Mouse (Mus musculus) cortical plate, adult 2 months (tissue): ENCODE data around the gene Lhx3. TPM values are rescaled to one million over a fixed set of nuclear protein-coding genes. Genes with fewer than 3 reads are reported as not detected.

ENCODE experiments used
- H3K27ac ChIP-seq: fragments of 200-500 bp; 2 replicates; pipeline ENCODE4 v1.5.1; 2012; ENCODE audit warnings: low read length, control low read depth, inconsistent platforms; ENCODE audit not compliant: insufficient read depth
- H3K4me1 ChIP-seq: fragments of 200-500 bp; 2 replicates; pipeline ENCODE4 v1.6.1; 2011; ENCODE audit warnings: low read length; ENCODE audit not compliant: control insufficient read depth, insufficient read depth
- H3K4me3 ChIP-seq: fragments of 200-500 bp; 2 replicates; pipeline ENCODE4 v1.5.1; 2011; ENCODE audit warnings: mild to moderate bottlenecking, low read length, control low read depth; ENCODE audit not compliant: insufficient read depth
- CTCF ChIP-seq: fragments of 200-500 bp; IDR thresholded peaks from 2 replicates; pipeline ENCODE4 v1.5.1; 2011; ENCODE audit warnings: mild to moderate bottlenecking, control low read depth, low read length; ENCODE audit not compliant: insufficient read depth; ENCODE audit errors: extremely low read depth
- POLR2A ChIP-seq: fragments of 200-500 bp; IDR thresholded peaks from 2 replicates; pipeline ENCODE4 v1.6.1; 2011; ENCODE audit warnings: mild to moderate bottlenecking, low read length, control low read depth; ENCODE audit not compliant: insufficient read depth; ENCODE audit errors: extremely low read depth
- polyA plus RNA-seq: library from polyadenylated mRNA; depleted of rRNA; stranded (reverse); fragments of >200 nt; gene quantifications from 2 replicates; pipeline ENCODE4 v1.2.3, GENCODE M21; 2012; rRNA removed

Lhx3 gene
- polyA plus RNA-seq: 0.06 TPM in 1 of 2 replicates, not detected in the other

DNA sequence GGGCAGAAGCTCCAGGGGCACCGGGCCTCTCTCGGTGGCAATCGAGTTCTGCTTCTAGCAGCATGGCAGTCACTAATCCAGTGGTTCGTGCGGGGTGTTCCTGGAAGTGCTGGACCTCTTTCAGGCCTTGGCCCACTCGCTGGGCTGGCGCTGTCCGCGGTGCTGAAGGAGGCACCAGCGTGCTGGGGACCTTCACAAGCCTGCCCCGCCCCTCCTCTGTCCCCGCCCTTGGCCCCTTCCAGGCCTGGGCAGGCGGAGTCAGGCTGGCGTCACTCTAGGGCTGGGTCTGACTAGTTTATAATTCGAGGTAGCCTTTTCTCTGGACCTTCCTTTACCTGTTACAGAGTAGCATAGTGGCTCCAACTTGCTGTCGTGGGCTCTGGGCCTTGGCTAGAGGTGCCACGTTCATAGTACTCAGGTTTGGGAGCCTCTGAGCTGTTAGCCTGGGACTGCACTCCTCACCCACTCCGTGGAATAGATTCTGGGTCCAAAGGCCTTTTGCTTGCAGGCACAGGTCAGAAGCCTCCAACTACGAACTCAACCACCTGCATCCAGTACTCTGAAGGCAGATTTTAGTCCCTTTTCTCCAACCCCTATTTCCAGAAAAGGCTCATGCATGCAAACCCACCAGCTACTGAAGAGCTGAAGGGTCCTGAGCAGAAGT, at the start of gene Lhx3:
Gene Lhx3, minus strand, starts transcription at position 164 of the 664 bp plus-strand sequence.
- Histone ChIP-seq H3K27ac (no peak within 1 kb of the TSS), H3K4me1 (no peaks in the 10 kb centered on the region), H3K4me3 (no peak within 1 kb of the TSS)
- no peak for TF ChIP-seq POLR2A
- no peak for TF ChIP-seq CTCF

DNA sequence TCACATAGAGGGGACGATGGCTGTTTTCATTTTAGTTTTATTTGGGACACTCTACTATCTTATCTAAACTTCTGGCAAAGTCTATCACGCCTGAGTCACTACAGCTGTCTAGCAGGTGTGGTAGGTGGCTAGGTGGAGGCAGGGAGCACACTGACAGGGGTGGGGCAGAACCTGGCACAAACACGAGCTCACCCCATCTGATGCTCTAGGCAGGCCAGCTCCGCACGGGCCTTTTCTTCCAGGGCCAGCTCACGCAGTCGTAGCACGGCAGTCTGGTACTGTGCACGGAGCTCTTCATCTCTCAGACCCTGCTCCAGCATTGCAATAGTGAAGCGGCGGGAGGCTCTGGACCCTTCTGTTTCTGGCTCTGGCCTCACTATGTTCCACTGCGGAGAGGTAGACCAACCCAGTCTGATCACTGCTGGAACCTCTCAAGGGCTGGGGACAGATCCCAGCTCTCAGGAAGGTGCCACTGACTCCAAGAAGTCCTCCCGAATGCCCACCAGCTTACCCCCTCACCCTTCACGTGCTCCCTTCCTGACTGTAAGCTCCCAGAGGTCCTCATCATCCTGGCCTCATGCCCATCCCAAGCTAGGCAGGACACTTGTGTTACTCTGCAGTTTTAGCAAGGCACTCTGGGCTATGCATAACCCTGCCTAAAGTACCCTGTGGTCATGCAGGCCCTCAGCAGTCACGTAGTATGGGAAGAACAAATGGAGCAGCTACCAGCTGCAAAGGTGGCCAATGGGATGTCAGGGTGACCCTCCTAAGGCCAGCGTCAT, 49.4 kb upstream of the Lhx3 start:
- TF ChIP-seq POLR2A (no peak), CTCF (no peak)

DNA sequence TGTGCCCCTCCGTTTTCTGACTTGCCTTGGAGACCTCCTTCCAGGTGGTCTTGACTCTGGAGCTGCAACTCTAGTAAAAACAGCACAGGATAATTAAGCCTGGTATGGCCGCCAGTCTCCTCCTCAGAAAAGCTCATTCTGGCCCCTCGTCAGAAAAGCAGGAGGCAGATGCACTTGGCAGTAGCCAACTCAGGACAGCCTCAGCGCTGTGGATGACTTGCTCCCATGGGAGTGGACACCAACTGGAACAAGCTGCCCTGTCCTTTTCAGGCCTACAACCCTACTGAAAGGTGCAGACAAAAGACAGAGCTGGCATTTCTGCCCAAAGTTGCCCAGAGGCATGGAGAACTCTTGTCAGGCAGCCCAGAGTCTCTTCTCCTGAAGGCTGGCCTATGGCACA, 46.7 kb upstream of the Lhx3 start:
- TF ChIP-seq CTCF (no peak), POLR2A (no peak)
- Histone ChIP-seq H3K27ac (no peak overlapping the region), H3K4me3 (no peak overlapping the region), H3K4me1 (no peaks in the 10 kb centered on the region)

More for the DNA sequence above, 49.4 kb upstream of the Lhx3 start:
- H3K27ac ChIP-seq: no peak overlapping the region
- H3K4me1 ChIP-seq: no peaks in the 10 kb centered on the region
- no peak overlapping the region for H3K4me3 ChIP-seq

DNA sequence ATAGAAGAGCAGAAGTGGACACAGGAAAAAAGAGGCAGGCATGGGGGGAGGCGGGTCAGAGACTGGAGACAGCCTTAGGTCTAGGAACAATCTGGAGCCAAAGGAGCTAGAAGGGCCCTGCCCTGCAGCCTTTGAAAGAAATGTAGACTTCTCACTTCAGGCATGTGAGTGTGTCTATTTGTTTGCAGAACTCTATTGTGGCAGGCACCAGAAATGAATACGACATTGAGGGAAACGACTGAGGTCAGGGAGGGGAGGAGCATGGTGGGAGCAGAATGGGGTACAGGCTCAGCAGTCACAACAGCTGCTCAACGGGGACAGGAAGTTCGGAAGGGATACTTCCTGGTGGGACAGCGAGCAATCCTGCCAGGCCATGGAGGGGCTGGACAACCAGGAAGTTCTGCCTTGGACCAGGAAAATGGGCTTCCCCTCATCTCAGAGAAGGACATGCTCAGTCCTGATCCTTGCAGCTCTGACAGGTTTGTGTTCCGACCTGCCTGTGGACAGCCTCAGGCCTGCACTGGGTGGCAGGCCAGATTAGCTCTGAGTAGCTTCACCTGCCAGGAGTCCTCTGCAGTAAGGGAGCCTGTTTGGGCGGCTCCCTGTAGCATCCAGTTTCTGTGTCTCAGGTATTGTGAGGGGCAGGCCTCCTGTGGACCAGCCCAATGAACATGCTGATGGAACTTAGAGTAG, 44.6 kb upstream of the Lhx3 start:
- H3K4me3 ChIP-seq: no peak overlapping the region
- TF ChIP-seq POLR2A (no peak), CTCF (no peak)

DNA sequence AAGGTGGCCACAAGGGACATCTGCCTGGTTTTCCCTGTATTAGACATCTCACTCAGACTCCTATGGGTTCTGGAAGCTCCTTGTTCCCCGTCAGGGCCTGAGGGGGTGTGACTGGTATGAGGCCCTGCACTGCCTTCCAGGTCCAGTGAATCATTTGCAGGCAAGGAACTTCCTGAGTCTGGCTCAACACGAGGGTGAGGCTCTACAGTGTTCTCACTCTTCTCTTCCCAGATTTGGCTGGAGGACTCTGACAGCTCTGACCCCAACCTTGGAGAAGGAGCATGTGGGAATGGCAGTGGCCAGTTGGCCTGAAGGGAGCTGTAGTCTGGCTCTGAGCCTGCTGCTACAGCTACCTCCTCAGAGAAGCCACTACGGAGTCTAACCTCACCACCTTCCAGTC, 39.4 kb upstream of the Lhx3 start:
- no peak overlapping the region for H3K27ac ChIP-seq
- H3K4me3 ChIP-seq: no peak overlapping the region
- TF ChIP-seq POLR2A (no peak), CTCF (no peak)
- H3K4me1 ChIP-seq: no peaks in the 10 kb centered on the region

More for the DNA sequence above, 44.6 kb upstream of the Lhx3 start:
- Histone ChIP-seq H3K27ac (no peak overlapping the region), H3K4me1 (no peaks in the 10 kb centered on the region)

DNA sequence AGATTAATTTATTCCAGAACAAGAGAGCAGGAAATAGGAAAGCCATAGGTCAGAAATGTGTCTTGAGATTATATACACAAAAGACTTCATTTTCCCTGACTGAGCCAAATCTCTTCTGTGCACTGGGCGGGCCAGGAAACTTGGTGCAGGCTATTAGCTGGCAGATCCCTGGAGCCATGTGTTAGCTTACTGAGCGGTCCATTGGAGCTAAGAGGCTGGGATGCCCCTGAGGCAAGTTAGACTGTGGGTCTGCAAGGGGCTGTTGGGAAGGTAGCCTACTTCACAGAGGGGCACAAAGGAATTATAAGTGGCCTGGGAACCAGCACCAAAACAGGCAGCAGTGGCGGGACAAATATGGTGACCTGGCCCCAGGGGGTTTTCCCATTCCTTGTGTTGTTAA, 32.8 kb upstream of the Lhx3 start:
- H3K27ac ChIP-seq: no peak overlapping the region
- H3K4me3 ChIP-seq: no peak overlapping the region
- no peak for TF ChIP-seq POLR2A
- TF ChIP-seq CTCF: no peak
- no peaks in the 10 kb centered on the region; the same call in 1 of the 2 replicates for H3K4me1 ChIP-seq

DNA sequence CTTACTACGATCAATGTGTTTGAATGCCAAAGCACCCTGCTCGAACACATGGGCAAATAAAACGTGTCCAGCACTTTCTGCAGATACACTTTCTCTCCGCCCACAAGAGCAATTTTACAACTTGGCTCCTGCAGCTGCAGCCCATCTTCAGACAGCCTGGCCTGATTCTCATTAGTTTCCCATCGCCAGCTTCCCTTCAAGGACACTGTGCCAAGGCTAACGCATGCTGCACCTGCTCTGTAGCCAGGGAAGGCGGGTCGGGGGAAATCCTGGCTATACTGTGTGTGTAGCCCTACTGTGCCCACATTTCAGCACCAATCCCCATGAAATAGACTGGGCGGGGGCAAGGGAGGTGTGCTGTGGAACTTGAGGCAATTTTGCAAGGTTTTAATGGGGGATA, 32.2 kb upstream of the Lhx3 start:
- TF ChIP-seq POLR2A (no peak), CTCF (no peak)
- Histone ChIP-seq H3K4me1 (no peaks in the 10 kb centered on the region; the same call in 1 of the 2 replicates), H3K27ac (no peak overlapping the region)

DNA sequence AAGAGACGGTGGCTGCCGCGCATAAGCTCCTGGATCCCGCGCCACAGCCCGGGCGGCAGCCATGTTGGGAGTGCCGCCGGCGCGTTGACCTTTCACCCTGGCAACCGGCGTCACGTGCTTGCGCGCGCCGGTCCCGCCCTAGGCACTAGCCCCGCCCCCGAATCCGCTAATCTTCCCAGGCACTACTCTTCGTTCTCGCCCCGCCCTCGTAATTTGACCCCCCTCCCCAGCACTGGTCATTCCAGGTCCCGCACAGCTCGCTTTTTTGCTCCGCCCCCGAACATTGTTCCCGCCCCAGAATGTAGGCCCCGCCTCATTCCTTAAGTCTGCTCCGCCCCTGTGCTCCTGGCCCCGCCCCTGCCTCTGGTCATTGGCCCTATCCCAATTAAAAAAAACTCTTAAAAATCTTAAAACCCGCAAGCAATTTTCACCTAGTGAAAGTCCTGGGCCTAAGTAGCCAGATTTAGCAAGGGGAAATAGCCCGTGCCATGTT, 29.2 kb upstream of the Lhx3 start, which contains the start of gene Qsox2:
Gene Qsox2, minus strand, starts transcription at position 236 of the 493 bp plus-strand sequence.
- Histone ChIP-seq H3K4me3 (peak within 1 kb of the TSS; percentile 49), H3K27ac (no peak within 1 kb of the TSS), H3K4me1 (peaks cover 5% of the 10 kb centered on the region; the same call in 1 of the 2 replicates)
- TF ChIP-seq CTCF: no peak
- TF ChIP-seq POLR2A: peak; percentile 67; the same call in 1 of the 2 replicates

More for the DNA sequence above, 32.2 kb upstream of the Lhx3 start:
- no peak overlapping the region for H3K4me3 ChIP-seq

DNA sequence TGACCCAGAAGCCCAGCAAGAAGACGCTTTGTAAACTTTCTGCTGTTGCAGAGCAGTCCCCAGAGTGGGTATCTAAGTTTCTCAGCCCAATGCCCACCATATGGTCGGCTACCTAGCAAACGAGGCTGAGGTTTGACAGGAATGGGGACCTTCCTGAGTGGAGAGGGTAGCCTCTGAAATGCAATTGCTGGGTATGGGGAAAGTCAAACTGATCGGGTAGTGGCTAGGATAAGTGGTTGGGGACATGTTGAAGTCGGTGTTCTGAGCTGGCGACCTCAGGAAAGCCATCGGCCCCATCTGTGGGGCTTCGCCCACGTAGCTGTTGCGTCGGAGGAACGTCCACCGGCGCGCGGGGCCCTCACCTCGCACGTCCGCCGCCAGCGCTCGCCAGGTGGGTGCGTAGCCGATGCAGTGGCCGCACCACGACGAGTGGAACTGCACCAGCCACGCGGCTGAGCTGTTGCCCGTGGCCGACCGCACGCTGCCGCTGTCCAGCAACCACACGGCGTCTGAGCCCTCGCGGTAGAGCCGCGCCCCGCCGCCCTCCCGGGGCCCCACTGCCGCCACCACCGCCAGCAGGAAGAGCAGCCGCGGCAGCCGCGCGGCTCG, 28.7 kb upstream of the Lhx3 start:
- peak overlapping the region; percentile 49 for H3K4me3 ChIP-seq
- peaks cover 7% of the 10 kb centered on the region for H3K4me1 ChIP-seq
- TF ChIP-seq CTCF (no peak), POLR2A (no peak)
- no peak overlapping the region for H3K27ac ChIP-seq
